Mouse (Mus musculus): Measurements from ENCODE around the gene Cd4. TPM values are rescaled to one million over a fixed set of nuclear protein-coding genes. Genes with fewer than 3 reads are reported as not detected.

Cd4 gene
- polyA plus RNA-seq, 1 experiment = 0.64 TPM

GRCm38 (mm10) chr6:124888555-124889125, 619 bp upstream of the Cd4 start:
- DNase-seq (ENCODE audit: extremely low spot score in 1 of 2, low spot score in 1 of 2) = no peak

GRCm38 (mm10) chr6:124885956-124886381, 2.1 kb downstream of the Cd4 start:
- no peak for DNase-seq (ENCODE audit: extremely low spot score in 1 of 2, low spot score in 1 of 2)

GRCm38 (mm10) chr6:124884714-124885500, 3.1 kb downstream of the Cd4 start:
- DNase-seq (ENCODE audit: extremely low spot score in 1 of 2, low spot score in 1 of 2) = no peak

- DNase-seq (ENCODE audit: extremely low spot score in 1 of 2, low spot score in 1 of 2) = no peak
These were observed 4.7 kb downstream of the Cd4 start for GRCm38 (mm10) chr6:124883351-124883750.

- no peak for DNase-seq (ENCODE audit: extremely low spot score in 1 of 2, low spot score in 1 of 2)
These were observed 6.2 kb downstream of the Cd4 start for GRCm38 (mm10) chr6:124881821-124882220.

- DNase-seq (ENCODE audit: extremely low spot score in 1 of 2, low spot score in 1 of 2) = no peak
These were observed 8.6 kb downstream of the Cd4 start for GRCm38 (mm10) chr6:124879390-124879789.

GRCm38 (mm10) chr6:124874348-124874747, 13.7 kb downstream of the Cd4 start:
- DNase-seq (ENCODE audit: extremely low spot score in 1 of 2, low spot score in 1 of 2) = no peak

- DNase-seq (ENCODE audit: extremely low spot score in 1 of 2, low spot score in 1 of 2) = no peak
These were observed 21.5 kb downstream of the Cd4 start for GRCm38 (mm10) chr6:124866560-124866959.

GRCm38 (mm10) chr6:124865766-124866362, 22.2 kb downstream of the Cd4 start:
- DNase-seq (ENCODE audit: extremely low spot score in 1 of 2, low spot score in 1 of 2) = no peak

GRCm38 (mm10) chr6:124863658-124864298, 24.2 kb downstream of the Cd4 start, which contains the start of gene Gpr162:
Gene Gpr162 (minus strand): TSS chr6:124863983.
- peak in 1 of 2 experiments; percentile 80 for DNase-seq (ENCODE audit: extremely low spot score in 1 of 2, low spot score in 1 of 2)

- DNase-seq (ENCODE audit: extremely low spot score in 1 of 2, low spot score in 1 of 2) = no peak
These were observed 24.8 kb downstream of the Cd4 start for GRCm38 (mm10) chr6:124863125-124863657.

GRCm38 (mm10) chr6:124862406-124863124, 25.5 kb downstream of the Cd4 start:
- peak in 1 of 2 experiments; percentile 65 for DNase-seq (ENCODE audit: extremely low spot score in 1 of 2, low spot score in 1 of 2)

- DNase-seq (ENCODE audit: extremely low spot score in 1 of 2, low spot score in 1 of 2) = no peak
These were observed 26.2 kb downstream of the Cd4 start for GRCm38 (mm10) chr6:124861802-124862201.

GRCm38 (mm10) chr6:124861266-124861665, 26.8 kb downstream of the Cd4 start:
- no peak for DNase-seq (ENCODE audit: extremely low spot score in 1 of 2, low spot score in 1 of 2)

- no peak for DNase-seq (ENCODE audit: extremely low spot score in 1 of 2, low spot score in 1 of 2)
These were observed 27.5 kb downstream of the Cd4 start for GRCm38 (mm10) chr6:124860511-124860910.

GRCm38 (mm10) chr6:124859725-124860124, 28.3 kb downstream of the Cd4 start:
- peak; percentile 79 to 94 for DNase-seq (ENCODE audit: extremely low spot score in 1 of 2, low spot score in 1 of 2)

- no peak for DNase-seq (ENCODE audit: extremely low spot score in 1 of 2, low spot score in 1 of 2)
These were observed 29.3 kb downstream of the Cd4 start for GRCm38 (mm10) chr6:124858561-124859318.

GRCm38 (mm10) chr6:124857840-124858530, 30.0 kb downstream of the Cd4 start:
- DNase-seq (ENCODE audit: extremely low spot score in 1 of 2, low spot score in 1 of 2) = peak in 1 of 2 experiments; percentile 60

Measured in frontal cortex, adult 2 months (tissue).